Mouse (Mus musculus) limb, embryonic 11.5 days (tissue): ENCODE results near the gene 4930524B15Rik. TPM values are rescaled to one million over a fixed set of nuclear protein-coding genes. Genes with fewer than 3 reads are reported as not detected.
"Not testable (repeated sequence)": the region's sequence is repeated elsewhere in the genome, so short reads cannot be mapped to it uniquely, and the experiment has no call there.

Experiments used
- ATAC-seq: fragments of 200-750 bp; cut with Nextera tagmentation; 2 replicates; pipeline ENCODE4 v1.8.0; 2017; ENCODE audit warnings: low read depth; ENCODE audit not compliant: insufficient number of reproducible peaks, low FRiP score, low TSS enrichment
- DNase-seq: peaks from one replicate; pipeline ENCODE4 v3.0.0-alpha.2; 2015; ENCODE audit warnings: low spot score
- H3K27ac ChIP-seq: fragments of 300-500 bp; sonication (generic); replicated peaks from 2 replicates; pipeline ENCODE4 v1.5.1; 2014; ENCODE audit warnings: low read depth, mild to moderate bottlenecking, low read length
- H3K27me3 ChIP-seq: fragments of 300-500 bp; sonication (generic); 2 replicates; pipeline ENCODE4 v1.6.1; 2014; ENCODE audit warnings: mild to moderate bottlenecking, low read length, mixed read lengths; ENCODE audit not compliant: control insufficient read depth, insufficient read depth
- H3K36me3 ChIP-seq: fragments of 300-500 bp; sonication (generic); 2 replicates; pipeline ENCODE4 v1.6.1; 2014; ENCODE audit warnings: mild to moderate bottlenecking, low read length, moderate library complexity, mixed read lengths; ENCODE audit not compliant: control insufficient read depth, insufficient read depth
- H3K4me1 ChIP-seq: fragments of 300-500 bp; sonication (generic); 2 replicates; pipeline ENCODE4 v1.6.1; 2014; ENCODE audit warnings: low read length, mixed read lengths; ENCODE audit not compliant: control insufficient read depth, insufficient read depth
- H3K4me2 ChIP-seq: fragments of 300-500 bp; sonication (generic); 2 replicates; pipeline ENCODE4 v1.6.1; 2014; ENCODE audit warnings: low read depth, mild to moderate bottlenecking, moderate library complexity; ENCODE audit not compliant: severe bottlenecking
- H3K4me3 ChIP-seq: fragments of 300-500 bp; sonication (generic); 2 replicates; pipeline ENCODE4 v1.5.1; 2014; ENCODE audit warnings: low read depth, low read length
- H3K9ac ChIP-seq: fragments of 300-500 bp; sonication (generic); 2 replicates; pipeline ENCODE4 v1.6.1; 2014; ENCODE audit warnings: mild to moderate bottlenecking, low read length
- H3K9me3 ChIP-seq: fragments of 300-500 bp; sonication (generic); 2 replicates; pipeline ENCODE4 v1.6.1; 2016; ENCODE audit warnings: low read length; ENCODE audit not compliant: control insufficient read depth
- WGBS: fragments of 180-500 bp; shearing (Covaris S2); extraction: QIAGEN DNeasy Blood & Tissue Kit; methylation state at CpG from one replicate; pipeline ENCODE4 v1.1.7; 2014; 5-methylcytosine and 5-hydroxymethylcytosine counted together
- polyA plus RNA-seq: library from polyadenylated mRNA; unstranded; fragments of >200 nt; fragmentation: Nextera tagmentation; extraction: Ambion mirVana; gene quantifications from 2 replicates; pipeline ENCODE4 v1.2.1, GENCODE M21; 2014

4930524B15Rik gene
- polyA plus RNA-seq, 1 experiment from 2014 or later: 0.12 TPM

DNA sequence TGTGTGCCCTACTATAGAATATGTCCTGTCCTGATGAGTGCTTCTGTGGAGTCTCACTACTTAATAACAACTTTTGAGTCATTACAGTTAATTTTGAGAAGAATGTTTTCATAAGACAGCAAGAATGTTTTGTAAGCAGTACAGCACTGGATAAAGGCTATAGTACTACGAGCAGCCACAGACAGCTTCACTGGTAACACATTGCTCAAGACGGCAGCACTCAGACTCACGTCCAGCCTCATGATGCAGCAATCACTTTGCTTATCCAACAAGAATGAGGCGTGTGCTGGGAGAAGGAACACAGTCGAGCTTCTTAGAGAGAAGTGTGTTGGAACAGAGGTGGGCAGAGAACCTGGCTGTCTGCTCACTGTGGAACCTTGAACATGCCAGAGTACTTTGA lies 10.7 kb downstream of the 4930524B15Rik start:
- WGBS: 70% methylated on average over 5 of the region's 5 CpGs
- no peaks in the 10 kb centered on the region for H3K36me3 ChIP-seq
- DNase-seq (no peak), ATAC-seq (no peak)
- no peaks in the 10 kb centered on the region for H3K9me3 ChIP-seq
- H3K27me3 ChIP-seq: no peaks in the 10 kb centered on the region
- no peak overlapping the region for H3K4me2 ChIP-seq
- no peak overlapping the region for H3K4me3 ChIP-seq
- no peaks in the 10 kb centered on the region for H3K4me1 ChIP-seq
- H3K27ac ChIP-seq: no peak overlapping the region
- no peak overlapping the region for H3K9ac ChIP-seq

DNA sequence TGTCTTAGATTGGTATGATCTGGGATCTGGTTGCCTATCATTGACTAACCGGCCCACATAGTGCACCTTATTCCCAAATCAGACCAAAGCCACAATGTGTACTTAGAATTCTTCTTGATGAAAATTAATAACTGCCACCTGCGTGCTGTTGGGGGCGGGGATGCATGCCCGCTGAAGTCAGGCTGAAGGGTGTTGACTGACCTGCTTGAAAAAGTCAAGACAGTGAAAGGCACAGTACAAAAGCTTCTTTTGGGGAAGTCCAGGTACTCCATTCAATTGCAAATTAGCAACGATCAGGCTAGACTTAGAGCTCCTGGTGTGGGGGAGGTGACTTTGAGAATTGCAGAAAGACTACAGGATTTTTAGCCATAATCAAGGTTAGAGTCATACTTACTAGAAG lies 14.7 kb downstream of the 4930524B15Rik start:
- not testable (repeated sequence) for H3K27ac ChIP-seq, H3K4me2 ChIP-seq, H3K27me3 ChIP-seq, H3K9me3 ChIP-seq, ATAC-seq, H3K4me1 ChIP-seq, H3K9ac ChIP-seq, H3K4me3 ChIP-seq, DNase-seq, H3K36me3 ChIP-seq
- WGBS: 91% methylated on average over 5 of the region's 5 CpGs

DNA sequence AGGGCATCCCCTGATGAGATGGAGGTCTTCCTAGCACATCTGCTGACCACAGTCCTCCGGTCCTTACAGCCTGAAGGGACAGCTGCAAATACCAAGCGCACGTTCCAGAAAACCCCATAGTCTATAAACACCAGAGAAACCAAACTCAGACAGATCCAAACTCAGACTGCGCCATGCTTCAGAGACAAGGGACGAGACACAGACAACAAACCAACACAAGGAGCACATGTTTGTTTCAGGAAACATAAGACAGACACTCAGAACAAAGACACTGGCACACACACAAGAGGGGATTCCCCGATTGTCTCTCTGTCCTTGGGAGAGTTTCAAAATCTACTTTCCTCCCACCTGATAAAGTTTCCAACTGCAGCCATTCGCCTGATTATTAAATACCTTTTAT lies 16.4 kb downstream of the 4930524B15Rik start:
- Histone ChIP-seq H3K36me3 (no peaks in the 10 kb centered on the region), H3K4me2 (no peak overlapping the region), H3K9ac (no peak overlapping the region), H3K4me3 (no peak overlapping the region), H3K27ac (no peak overlapping the region), H3K4me1 (no peaks in the 10 kb centered on the region), H3K9me3 (no peaks in the 10 kb centered on the region), H3K27me3 (no peaks in the 10 kb centered on the region)
- no peak for ATAC-seq
- WGBS: 92% methylated on average over 7 of the region's 7 CpGs
- no peak for DNase-seq

- H3K27ac ChIP-seq, H3K9ac ChIP-seq, H3K36me3 ChIP-seq, H3K4me3 ChIP-seq, DNase-seq, ATAC-seq, H3K4me2 ChIP-seq, H3K9me3 ChIP-seq, H3K4me1 ChIP-seq, H3K27me3 ChIP-seq: not testable (repeated sequence)
- WGBS: 84% methylated on average over 13 of the region's 13 CpGs
These were observed 17.0 kb downstream of the 4930524B15Rik start for GRCm38 (mm10) chr11:31982247-31982943.

DNA sequence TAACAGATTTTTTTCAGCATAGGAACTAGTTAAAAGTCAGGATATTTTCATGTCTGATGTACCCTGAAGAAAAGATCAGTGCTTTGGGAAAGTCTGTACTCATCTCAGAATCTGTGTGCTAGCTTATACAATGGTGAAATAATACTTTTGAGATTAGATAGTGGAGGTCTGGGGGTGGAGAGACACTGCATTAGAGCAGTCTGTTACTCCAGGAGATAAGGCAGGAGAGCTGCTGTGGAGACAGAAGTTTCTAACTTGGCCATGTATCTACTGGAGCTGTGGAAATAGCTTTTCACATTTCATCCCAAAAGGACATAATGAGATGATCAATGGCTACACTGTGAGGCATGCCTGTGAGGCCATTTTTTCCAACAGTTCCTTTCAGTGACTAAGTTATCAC lies 17.9 kb downstream of the 4930524B15Rik start:
- Histone ChIP-seq H3K36me3 (no peaks in the 10 kb centered on the region), H3K4me1 (no peaks in the 10 kb centered on the region), H3K9me3 (no peaks in the 10 kb centered on the region), H3K27me3 (no peaks in the 10 kb centered on the region), H3K4me2 (no peak overlapping the region), H3K27ac (no peak overlapping the region), H3K9ac (no peak overlapping the region), H3K4me3 (no peak overlapping the region)
- DNase-seq (no peak), ATAC-seq (no peak)

GRCm38 (mm10) chr11:31984786-31985185 lies 19.4 kb downstream of the 4930524B15Rik start:
- ATAC-seq (no peak), DNase-seq (no peak)
- Histone ChIP-seq H3K36me3 (no peaks in the 10 kb centered on the region), H3K9me3 (no peaks in the 10 kb centered on the region), H3K27ac (no peak overlapping the region), H3K4me1 (no peaks in the 10 kb centered on the region), H3K27me3 (no peaks in the 10 kb centered on the region), H3K9ac (no peak overlapping the region), H3K4me3 (no peak overlapping the region), H3K4me2 (no peak overlapping the region)
- WGBS: 63% methylated on average over 2 of the region's 2 CpGs

DNA sequence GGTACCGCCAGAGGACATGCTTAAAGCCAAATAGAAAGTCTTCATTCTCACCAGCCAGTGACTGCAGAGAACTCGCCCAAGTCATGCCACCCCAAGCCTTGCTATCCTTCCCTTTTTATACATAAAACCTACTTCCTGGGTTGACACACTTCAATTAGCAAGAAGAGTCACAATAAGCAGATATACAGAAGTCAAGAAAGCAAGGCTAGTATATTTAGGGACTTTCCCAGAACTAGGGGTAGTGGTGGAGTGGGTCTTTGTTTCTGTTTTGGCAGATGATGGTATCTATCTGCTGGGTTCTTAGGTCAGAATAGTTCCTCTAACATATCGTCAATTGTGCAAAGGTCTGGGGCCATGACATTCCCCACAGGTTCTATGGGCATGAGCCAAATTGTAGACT lies 27.1 kb downstream of the 4930524B15Rik start:
- Histone ChIP-seq H3K4me3 (no peak overlapping the region), H3K27me3 (no peaks in the 10 kb centered on the region), H3K9me3 (no peaks in the 10 kb centered on the region), H3K27ac (no peak overlapping the region), H3K9ac (no peak overlapping the region), H3K4me2 (no peak overlapping the region), H3K36me3 (no peaks in the 10 kb centered on the region), H3K4me1 (no peaks in the 10 kb centered on the region)
- ATAC-seq: no peak
- WGBS: 84% methylated on average over 3 of the region's 3 CpGs
- no peak for DNase-seq

DNA sequence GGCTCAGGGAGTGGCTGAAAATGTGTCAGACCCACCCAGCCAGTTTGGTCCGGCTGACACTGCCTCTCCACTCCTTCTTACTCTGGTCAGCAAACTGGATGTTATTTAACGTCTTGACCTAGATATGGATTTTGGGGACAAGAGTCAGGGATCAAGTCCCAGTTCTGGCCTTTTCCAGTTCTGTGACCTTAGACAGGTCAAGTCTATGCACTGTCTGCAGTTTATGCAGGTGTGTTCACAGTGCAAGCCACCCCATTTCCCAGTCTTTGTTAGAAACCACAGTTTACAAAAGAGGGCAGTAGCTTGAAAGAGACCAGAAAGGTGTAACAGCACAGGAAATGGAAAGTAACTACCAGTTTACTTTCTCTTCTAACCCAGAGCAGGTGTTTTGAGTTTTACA lies 34.3 kb downstream of the 4930524B15Rik start:
- no peaks in the 10 kb centered on the region for H3K27me3 ChIP-seq
- H3K27ac ChIP-seq: no peak overlapping the region
- H3K36me3 ChIP-seq: no peaks in the 10 kb centered on the region
- no peak for DNase-seq
- H3K4me1 ChIP-seq: peaks cover 10% of the 10 kb centered on the region; the same call in 1 of the 2 replicates
- WGBS: 33% methylated on average over 2 of the region's 2 CpGs
- H3K4me2 ChIP-seq: no peak overlapping the region
- H3K9me3 ChIP-seq: no peaks in the 10 kb centered on the region
- no peak for ATAC-seq
- no peak overlapping the region for H3K9ac ChIP-seq
- H3K4me3 ChIP-seq: no peak overlapping the region

DNA sequence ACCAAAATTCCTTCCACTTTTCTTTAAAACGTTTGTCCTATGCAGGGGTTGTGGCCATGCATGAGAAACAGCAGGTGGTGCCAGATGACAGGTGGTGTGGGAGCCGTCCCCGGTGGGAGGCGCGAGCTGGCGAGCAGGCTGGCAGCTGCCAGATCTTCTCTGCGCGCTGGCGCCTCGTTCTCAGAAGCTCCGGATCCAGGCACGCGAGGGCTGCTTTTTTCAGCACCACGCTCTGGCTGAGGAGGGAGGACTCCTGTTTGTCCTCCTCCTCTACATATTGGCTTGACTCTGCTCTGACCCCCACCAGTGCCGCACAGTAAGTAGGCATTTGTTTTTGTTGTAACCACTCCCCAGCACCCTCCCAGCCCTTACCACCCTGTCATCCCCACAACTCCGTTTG lies 34.9 kb downstream of the 4930524B15Rik start, which contains the start of gene Nsg2:
Gene Nsg2 (plus strand): TSS at position 183 of the 400 bp plus-strand sequence.
- Histone ChIP-seq H3K4me1 (peaks cover 10% of the 10 kb centered on the region; the same call in 1 of the 2 replicates), H3K4me3 (no peak within 1 kb of the TSS), H3K27me3 (no peaks in the 10 kb centered on the region), H3K4me2 (peak within 1 kb of the TSS; percentile 41), H3K9me3 (no peaks in the 10 kb centered on the region), H3K27ac (no peak within 1 kb of the TSS), H3K9ac (peak within 1 kb of the TSS; percentile 27; the same call in 1 of the 2 replicates), H3K36me3 (no peaks in the 10 kb centered on the region)
- peak; percentile 85 for DNase-seq
- ATAC-seq: peak; percentile 67; the same call in 1 of the 2 replicates
- under 1% methylated on average over 16 of the region's 16 CpGs for WGBS
